Mouse (Mus musculus): Measurements from ENCODE around the gene Gm5728.
"Not testable (repeated sequence)": the region's sequence is repeated elsewhere in the genome, so short reads cannot be mapped to it uniquely, and the experiment has no call there.

Gm5728 gene

GRCm38 (mm10) chr7:20375310-20375709, at the start of gene Gm5728:
TSS of gene Gm5728 (minus strand) at chr7:20375410.
- not testable (repeated sequence) for DNase-seq (ENCODE audit: low read depth, low spot score)

GRCm38 (mm10) chr7:20417642-20418041, 42.4 kb upstream of the Gm5728 start, which contains the start of gene Vmn1r100:
TSS of gene Vmn1r100 (plus strand) at chr7:20417942.
- not testable (repeated sequence) for DNase-seq (ENCODE audit: low read depth, low spot score)

- not testable (repeated sequence) for DNase-seq (ENCODE audit: low read depth, low spot score)
These were observed 41.2 kb downstream of the Gm5728 start, which contains the start of gene Gm4133 for GRCm38 (mm10) chr7:20333965-20334364. TSS of gene Gm4133 (minus strand) at chr7:20334065.

Measured in embryo, embryonic 11.5 days (tissue).